Mouse (Mus musculus) bone marrow macrophage, adult 2 months (primary cell): ENCODE data around the gene Tma7.

ENCODE experiments used
- CTCF ChIP-seq: IDR thresholded peaks from 2 replicates; pipeline ENCODE4 v1.5.1; 2012; ENCODE audit warnings: low read depth, mild to moderate bottlenecking, low read length, moderate library complexity
- POLR2A ChIP-seq: IDR thresholded peaks from 2 replicates; pipeline ENCODE4 v1.6.1; 2012; ENCODE audit warnings: mild to moderate bottlenecking, low read depth, low read length, borderline replicate concordance

GRCm38 (mm10) chr9:109096856-109097255, 14.5 kb upstream of the Tma7 start:
- no peak for TF ChIP-seq POLR2A
- no peak for TF ChIP-seq CTCF
